Mouse (Mus musculus) gastrocnemius, adult 8-10 months (tissue): ENCODE data around the gene Olfr1274-ps. TPM values are rescaled to one million over a fixed set of nuclear protein-coding genes. Genes with fewer than 3 reads are reported as not detected.
"Not testable (repeated sequence)": the region's sequence is repeated elsewhere in the genome, so short reads cannot be mapped to it uniquely, and the experiment has no call there.

Experiments
- DNase-seq, 2 experiments: peaks; one replicate each; pipeline ENCODE4 v3.0.0; 2022; ENCODE audit warnings: low spot score in 2 of 2
- total RNA-seq, 4 experiments: library from RNA; stranded (reverse); gene quantifications; 2 replicates each; pipeline ENCODE4 v1.2.4; 2022

The Olfr1274-ps gene
- not detected for total RNA-seq

DNA sequence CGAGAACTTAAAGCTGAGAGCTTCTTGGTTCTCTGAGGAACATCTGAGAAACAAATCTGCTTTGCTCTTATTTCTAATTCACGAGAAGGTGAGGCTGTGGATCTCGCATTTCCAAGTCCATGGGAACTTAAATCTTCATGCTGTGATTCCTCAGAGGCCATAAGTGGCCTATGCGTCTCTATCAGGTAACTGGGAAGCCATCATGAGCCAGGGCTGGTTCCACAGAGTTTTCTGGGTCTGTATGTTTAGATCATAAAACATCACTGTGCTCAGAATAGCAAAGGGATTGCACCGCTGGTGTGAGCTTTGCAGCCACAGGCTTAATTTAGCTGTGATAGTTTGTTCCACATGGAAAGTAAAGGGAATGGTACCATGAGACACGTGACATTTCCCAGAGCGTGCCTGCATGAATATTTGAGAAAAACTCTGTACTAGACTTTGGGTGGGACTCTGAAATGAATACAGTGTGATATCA lies at the start of gene Olfr1274-ps:
Olfr1274-ps (plus strand) TSS at position 51 of the 475 bp plus-strand sequence.
- DNase-seq: not testable (repeated sequence)

DNA sequence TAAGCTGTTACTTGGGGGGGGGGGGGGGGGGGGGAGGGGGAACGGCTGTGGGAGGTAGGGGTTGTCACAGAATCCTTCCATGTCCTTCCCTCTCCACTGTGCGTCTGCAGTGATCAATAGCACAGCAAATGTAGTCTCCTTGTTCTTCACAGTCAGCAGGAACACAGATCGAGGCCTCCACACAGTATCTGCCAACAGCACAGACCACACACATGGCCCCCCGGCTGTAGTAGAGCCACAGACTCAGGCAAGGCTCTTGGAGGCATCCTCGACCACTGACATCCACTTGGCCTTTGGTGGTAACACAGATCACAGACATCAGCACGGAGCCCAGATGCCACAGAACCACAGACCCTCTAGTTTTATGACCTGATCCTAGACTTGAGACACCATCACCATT lies 47.4 kb upstream of the Olfr1274-ps start:
- not testable (repeated sequence) for DNase-seq

DNA sequence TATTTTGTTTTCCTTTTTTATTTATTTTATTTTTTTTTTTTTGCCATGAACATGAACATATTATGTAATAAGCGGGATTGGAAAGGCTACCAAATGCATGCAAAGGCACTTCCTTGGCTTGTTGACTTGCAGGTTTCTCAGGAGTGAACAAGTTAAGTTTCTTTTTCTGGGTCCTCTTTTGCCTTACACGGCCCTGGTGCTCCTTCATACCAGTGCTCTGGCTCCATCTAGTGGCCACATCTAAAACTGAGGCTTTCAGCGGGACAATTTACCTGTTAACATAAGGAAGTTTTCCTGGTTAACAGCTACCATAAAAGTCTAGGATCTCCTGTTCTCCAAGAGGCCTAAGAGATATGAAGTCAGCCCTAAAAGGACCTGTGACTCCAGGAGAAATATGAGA lies 46.9 kb upstream of the Olfr1274-ps start:
- DNase-seq: not testable (repeated sequence)

DNA sequence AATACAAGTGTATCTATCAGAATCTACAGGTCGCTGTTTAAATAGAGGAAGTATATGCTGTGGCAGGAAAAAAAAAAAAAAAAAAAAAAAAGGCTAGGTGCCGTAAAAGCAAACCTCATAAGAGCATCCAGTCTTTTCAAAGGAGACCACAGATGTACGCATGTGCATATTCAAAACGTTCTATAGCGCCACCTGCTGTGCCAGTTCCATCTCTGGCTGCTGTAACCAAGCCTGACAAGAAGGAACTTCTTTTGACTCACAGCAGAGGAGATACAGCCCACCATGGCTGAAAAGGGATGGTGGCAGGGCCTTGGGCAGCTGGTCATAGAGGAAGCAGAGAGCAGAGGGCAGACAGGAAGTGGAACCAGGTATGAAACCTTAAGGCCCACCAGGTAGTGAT lies 39.3 kb upstream of the Olfr1274-ps start:
- DNase-seq: not testable (repeated sequence)

- not testable (repeated sequence) for DNase-seq
These were observed 38.3 kb upstream of the Olfr1274-ps start for GRCm38 (mm10) chr2:90360199-90360598.

DNA sequence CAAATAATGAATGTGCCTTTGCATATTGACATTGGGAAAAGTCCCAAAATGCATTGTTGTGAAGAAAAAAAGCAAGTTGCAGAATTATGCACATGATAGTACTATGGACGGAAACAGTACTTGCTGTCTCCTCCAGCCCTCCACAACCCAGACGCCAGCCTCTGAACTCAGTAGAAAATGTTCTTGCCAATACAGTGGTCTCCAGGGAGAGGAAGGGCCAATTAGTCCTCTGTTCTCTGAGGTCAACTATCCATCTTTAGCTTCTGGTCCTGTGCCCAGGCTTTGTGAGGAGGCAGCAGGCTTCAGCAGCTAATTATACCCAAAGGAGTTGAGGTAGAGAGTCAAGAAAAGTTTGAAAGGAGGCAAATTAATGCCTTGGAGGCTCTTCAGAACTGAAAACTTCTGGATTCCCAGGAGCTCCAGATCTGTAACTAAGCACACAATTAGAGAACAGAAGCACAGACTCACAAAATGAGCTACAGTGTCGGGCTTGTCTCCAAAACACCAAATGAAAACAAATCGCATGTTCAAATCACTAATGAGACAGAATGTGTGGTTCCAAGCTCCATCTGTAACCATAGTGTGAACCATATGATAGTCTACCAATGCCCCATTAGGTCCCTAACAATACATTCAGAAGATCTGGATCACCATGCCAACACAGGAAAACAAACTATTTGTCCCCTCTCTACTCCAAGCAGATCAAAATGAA lies 15.8 kb downstream of the Olfr1274-ps start:
- DNase-seq: not testable (repeated sequence)

- not testable (repeated sequence) for DNase-seq
These were observed 23.8 kb downstream of the Olfr1274-ps start for GRCm38 (mm10) chr2:90422282-90422681.

- DNase-seq: not testable (repeated sequence)
These were observed 26.5 kb downstream of the Olfr1274-ps start for GRCm38 (mm10) chr2:90424937-90425336.

- not testable (repeated sequence) for DNase-seq
These were observed 30.7 kb downstream of the Olfr1274-ps start for GRCm38 (mm10) chr2:90428988-90429717.

DNA sequence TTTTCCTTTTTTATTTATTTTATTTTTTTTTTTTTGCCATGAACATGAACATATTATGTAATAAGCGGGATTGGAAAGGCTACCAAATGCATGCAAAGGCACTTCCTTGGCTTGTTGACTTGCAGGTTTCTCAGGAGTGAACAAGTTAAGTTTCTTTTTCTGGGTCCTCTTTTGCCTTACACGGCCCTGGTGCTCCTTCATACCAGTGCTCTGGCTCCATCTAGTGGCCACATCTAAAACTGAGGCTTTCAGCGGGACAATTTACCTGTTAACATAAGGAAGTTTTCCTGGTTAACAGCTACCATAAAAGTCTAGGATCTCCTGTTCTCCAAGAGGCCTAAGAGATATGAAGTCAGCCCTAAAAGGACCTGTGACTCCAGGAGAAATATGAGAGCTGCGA lies 31.3 kb downstream of the Olfr1274-ps start:
- DNase-seq: not testable (repeated sequence)

DNA sequence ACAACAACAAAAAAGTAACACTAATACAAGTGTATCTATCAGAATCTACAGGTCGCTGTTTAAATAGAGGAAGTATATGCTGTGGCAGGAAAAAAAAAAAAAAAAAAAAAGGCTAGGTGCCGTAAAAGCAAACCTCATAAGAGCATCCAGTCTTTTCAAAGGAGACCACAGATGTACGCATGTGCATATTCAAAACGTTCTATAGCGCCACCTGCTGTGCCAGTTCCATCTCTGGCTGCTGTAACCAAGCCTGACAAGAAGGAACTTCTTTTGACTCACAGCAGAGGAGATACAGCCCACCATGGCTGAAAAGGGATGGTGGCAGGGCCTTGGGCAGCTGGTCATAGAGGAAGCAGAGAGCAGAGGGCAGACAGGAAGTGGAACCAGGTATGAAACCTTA lies 39.0 kb downstream of the Olfr1274-ps start:
- DNase-seq: not testable (repeated sequence)

- not testable (repeated sequence) for DNase-seq
These were observed 41.7 kb downstream of the Olfr1274-ps start for GRCm38 (mm10) chr2:90440169-90440568.

DNA sequence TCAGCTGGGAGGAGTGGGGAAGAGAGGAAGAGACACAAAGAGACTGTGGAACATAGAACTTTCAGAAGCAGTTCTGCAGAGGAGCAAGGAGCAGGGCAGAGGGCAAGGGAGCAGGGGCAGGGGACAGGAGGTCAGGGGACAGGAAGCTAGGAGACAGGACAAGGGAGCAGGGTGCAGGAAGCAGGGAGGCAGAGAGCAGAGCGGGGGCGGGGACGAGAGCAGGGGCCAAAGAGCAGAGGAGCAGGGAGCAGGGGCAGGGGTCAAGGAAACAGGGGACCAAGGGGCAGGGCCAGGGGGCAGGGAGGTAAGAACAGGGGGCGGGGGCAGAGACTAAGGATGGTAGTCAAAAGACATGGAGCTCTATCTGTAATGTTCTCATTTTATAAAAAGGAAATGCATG lies 43.3 kb downstream of the Olfr1274-ps start:
- not testable (repeated sequence) for DNase-seq

- DNase-seq: no peak
These were observed 45.3 kb downstream of the Olfr1274-ps start for GRCm38 (mm10) chr2:90443811-90444210.

DNA sequence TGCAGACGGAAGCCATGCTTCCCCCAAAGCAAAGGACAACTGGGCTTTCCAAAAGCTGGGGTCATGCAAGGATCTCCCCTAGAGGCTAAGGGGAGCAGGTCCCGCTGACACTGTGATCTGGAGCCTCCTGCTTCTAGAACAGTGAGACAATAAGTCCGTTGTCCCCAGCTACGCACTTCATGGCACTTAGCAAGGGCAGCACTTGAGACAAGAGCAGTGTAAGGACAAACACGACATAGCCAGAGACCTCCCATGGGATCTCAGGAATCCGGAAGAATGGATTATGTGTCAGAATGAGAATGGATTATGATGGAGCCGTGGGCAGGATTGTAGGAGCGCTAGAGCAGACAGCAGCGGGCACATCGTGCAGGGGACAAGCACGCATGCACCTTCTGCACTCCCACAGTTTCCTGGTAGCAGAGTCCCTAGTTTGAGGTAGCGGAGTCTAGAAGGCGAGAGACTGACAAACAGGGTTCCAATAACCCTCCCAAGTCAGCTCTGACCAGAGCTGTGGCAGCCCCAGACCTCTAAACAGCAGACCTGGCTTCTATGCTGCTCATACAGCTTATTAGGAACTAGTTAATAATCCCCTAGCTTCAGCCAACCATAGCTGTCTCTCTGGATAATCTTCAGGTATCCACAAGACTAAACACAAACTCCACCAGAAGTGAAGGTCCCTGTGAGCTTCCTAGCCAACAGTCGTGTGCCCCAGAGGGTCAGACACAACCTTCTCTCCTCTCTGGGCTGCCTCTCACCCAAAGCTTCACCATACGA lies 50.7 kb downstream of the Olfr1274-ps start:
- DNase-seq: no peak

DNA sequence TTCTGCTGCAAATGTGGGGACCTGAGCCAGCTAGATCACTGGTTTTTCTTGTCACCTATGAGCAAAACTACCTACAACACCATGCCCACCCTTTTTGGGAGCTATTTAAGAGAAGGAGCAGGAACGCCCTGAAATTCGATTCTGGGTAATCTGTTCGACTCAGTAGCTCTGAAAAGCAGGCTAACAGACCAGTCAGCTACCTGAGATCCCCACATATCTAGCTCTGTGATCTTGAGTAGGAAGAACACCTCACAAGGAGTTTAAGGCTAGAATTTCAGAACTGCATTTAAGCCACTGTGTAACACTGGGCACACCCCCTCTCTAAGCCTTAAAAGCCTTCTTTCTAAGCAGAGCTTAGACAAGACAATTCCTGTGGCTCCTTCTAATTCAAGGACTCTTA lies 53.9 kb downstream of the Olfr1274-ps start:
- no peak for DNase-seq

Other genes starting within 250 kb of the Olfr1274-ps start
- not detected for gene Olfr1270, start 245.6 kb upstream of the Olfr1274-ps start, total RNA-seq
- not detected for gene Olfr1506, start 174.2 kb upstream of the Olfr1274-ps start, total RNA-seq
- gene Olfr142, start 141.1 kb upstream of the Olfr1274-ps start, total RNA-seq: not detected
- gene Olfr1271, start 127.7 kb upstream of the Olfr1274-ps start, total RNA-seq: not detected
- not detected for gene Olfr1272, start 105.8 kb upstream of the Olfr1274-ps start, total RNA-seq
- not detected for gene Gm13769, start 76.5 kb upstream of the Olfr1274-ps start, total RNA-seq
- 1 to 10 TPM; 1.3 to 3.1 (median 2.1) TPM for gene Ptprj, start 182.0 kb downstream of the Olfr1274-ps start, total RNA-seq